Mouse (Mus musculus) thymus, adult 2 months (tissue): ENCODE measurements around the gene Commd1.

Experiments
- CTCF ChIP-seq: fragments of 200-500 bp; IDR thresholded peaks from 2 replicates; pipeline ENCODE4 v1.5.1; 2012; ENCODE audit warnings: mild to moderate bottlenecking, control low read depth, low read length, moderate library complexity, borderline replicate concordance; ENCODE audit not compliant: control insufficient read depth, poor library complexity, insufficient read depth; ENCODE audit errors: extremely low read depth
- POLR2A ChIP-seq: fragments of 200-500 bp; IDR thresholded peaks from 2 replicates; pipeline ENCODE4 v1.6.1; 2012; ENCODE audit warnings: mild to moderate bottlenecking, low read length, control low read depth, moderate library complexity; ENCODE audit not compliant: control insufficient read depth, poor library complexity, insufficient read depth; ENCODE audit errors: extremely low read depth

- TF ChIP-seq CTCF (no peak), POLR2A (no peak)
Observed at GRCm38 (mm10) chr11:22893075-22893474, 89.1 kb downstream of the Commd1 start.
